Mouse (Mus musculus) lung, embryonic 15.5 days (tissue): ENCODE data around the gene Dscam. TPM values are rescaled to one million over a fixed set of nuclear protein-coding genes. Genes with fewer than 3 reads are reported as not detected.

ENCODE experiments used
- ATAC-seq: fragments of 200-750 bp; cut with Nextera tagmentation; 2 replicates; pipeline ENCODE4 v1.8.0; 2017; ENCODE audit warnings: moderate number of reproducible peaks, borderline replicate concordance; ENCODE audit not compliant: low FRiP score, low TSS enrichment; ENCODE audit errors: extremely low read depth
- H3K27ac ChIP-seq: fragments of 300-500 bp; sonication (generic); 2 replicates; pipeline ENCODE4 v1.5.1; 2015; ENCODE audit warnings: moderate library complexity, mild to moderate bottlenecking, inconsistent platforms
- H3K27me3 ChIP-seq: fragments of 300-500 bp; sonication (generic); 2 replicates; pipeline ENCODE4 v1.6.1; 2015; ENCODE audit warnings: inconsistent platforms
- H3K36me3 ChIP-seq: fragments of 300-500 bp; sonication (generic); 2 replicates; pipeline ENCODE4 v1.6.1; 2015; ENCODE audit warnings: inconsistent platforms
- H3K4me1 ChIP-seq: fragments of 300-500 bp; sonication (generic); 2 replicates; pipeline ENCODE4 v1.6.1; 2015; ENCODE audit warnings: inconsistent platforms
- H3K4me2 ChIP-seq: fragments of 300-500 bp; sonication (generic); 2 replicates; pipeline ENCODE4 v1.6.1; 2015; ENCODE audit warnings: inconsistent platforms, mild to moderate bottlenecking, moderate library complexity
- H3K4me3 ChIP-seq: fragments of 300-500 bp; sonication (generic); 2 replicates; pipeline ENCODE4 v1.5.1; 2015; ENCODE audit warnings: mild to moderate bottlenecking, inconsistent platforms
- H3K9ac ChIP-seq: fragments of 300-500 bp; sonication (generic); 2 replicates; pipeline ENCODE4 v1.6.1; 2015; ENCODE audit warnings: inconsistent platforms
- H3K9me3 ChIP-seq: fragments of 300-500 bp; sonication (generic); 2 replicates; pipeline ENCODE4 v1.6.1; 2016; ENCODE audit warnings: inconsistent platforms
- WGBS: fragments of 180-500 bp; shearing (Covaris S2); methylation state at CpG from one replicate; pipeline ENCODE4 v1.1.7; 2015; 5-methylcytosine and 5-hydroxymethylcytosine counted together
- polyA plus RNA-seq: library from polyadenylated mRNA; unstranded; fragments of >200 nt; fragmentation: Nextera tagmentation; extraction: Ambion mirVana; gene quantifications from 2 replicates; pipeline ENCODE4 v1.2.1, GENCODE M21; 2015

Gene Dscam
- polyA plus RNA-seq, 1 experiment from 2014 or later, result not detected

DNA sequence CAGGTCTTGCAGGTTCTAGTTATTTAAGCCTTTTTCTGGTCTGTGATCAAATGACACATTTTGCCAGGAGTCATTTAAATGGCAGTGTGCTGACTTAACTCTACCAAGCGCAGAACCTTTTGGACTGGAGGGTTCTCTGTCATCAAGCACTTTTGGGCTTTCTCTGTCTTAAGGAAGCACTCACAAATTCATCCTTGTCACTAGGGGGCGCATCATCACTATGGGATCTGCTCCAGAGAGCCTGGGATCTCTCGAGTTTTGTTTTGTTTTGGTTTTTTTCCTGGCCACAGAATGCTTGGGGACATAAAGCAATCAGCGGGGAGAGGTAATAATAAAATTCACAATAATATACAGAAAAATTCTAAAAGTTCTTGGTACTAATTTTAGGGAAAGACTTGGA, 486.0 kb downstream of the Dscam start:
- Histone ChIP-seq H3K4me2 (no peak overlapping the region), H3K27ac (no peak overlapping the region), H3K9ac (no peak overlapping the region), H3K4me1 (no peaks in the 10 kb centered on the region), H3K36me3 (no peaks in the 10 kb centered on the region), H3K27me3 (no peaks in the 10 kb centered on the region), H3K9me3 (no peaks in the 10 kb centered on the region), H3K4me3 (no peak overlapping the region)
- no peak; the same call in 1 of the 2 replicates for ATAC-seq
- WGBS, result 16% methylated on average over 4 of the region's 4 CpGs

GRCm38 (mm10) chr16:96682289-96682972, 488.1 kb downstream of the Dscam start:
- no peaks in the 10 kb centered on the region for H3K27me3 ChIP-seq
- no peak overlapping the region for H3K27ac ChIP-seq
- H3K4me1 ChIP-seq, result no peaks in the 10 kb centered on the region
- H3K9me3 ChIP-seq, result no peaks in the 10 kb centered on the region
- no peak overlapping the region for H3K9ac ChIP-seq
- H3K4me2 ChIP-seq, result no peak overlapping the region
- no peaks in the 10 kb centered on the region for H3K36me3 ChIP-seq
- no peak overlapping the region for H3K4me3 ChIP-seq
- 62% methylated on average over 5 of the region's 5 CpGs for WGBS
- no peak for ATAC-seq

GRCm38 (mm10) chr16:96679981-96680380, 490.6 kb downstream of the Dscam start:
- H3K4me2 ChIP-seq, result no peak overlapping the region
- WGBS, result 71% methylated on average over 8 of the region's 8 CpGs
- ATAC-seq, result no peak

DNA sequence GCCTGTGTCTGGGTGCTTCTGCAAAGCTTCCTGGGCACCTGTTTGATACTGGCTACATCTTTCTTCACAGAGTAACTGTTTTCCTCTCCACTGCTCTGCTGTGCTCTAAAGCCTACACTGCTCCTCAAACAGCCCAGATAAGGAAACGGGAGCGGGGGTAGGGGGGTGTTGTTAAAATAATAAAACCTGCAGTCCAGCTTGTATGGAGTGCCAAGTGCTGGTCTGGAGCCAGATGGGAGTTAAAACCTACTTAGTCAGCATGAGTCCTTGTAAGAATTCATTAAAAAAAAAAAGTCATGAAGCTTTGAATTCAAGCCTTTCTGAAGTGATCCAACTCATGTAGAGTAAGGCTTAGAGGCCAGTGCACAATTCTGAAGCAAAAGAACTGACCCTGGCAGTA, 493.1 kb downstream of the Dscam start:
- Histone ChIP-seq H3K9me3 (no peaks in the 10 kb centered on the region), H3K4me1 (no peaks in the 10 kb centered on the region), H3K4me2 (no peak overlapping the region), H3K27ac (no peak overlapping the region), H3K27me3 (no peaks in the 10 kb centered on the region), H3K9ac (no peak overlapping the region), H3K4me3 (no peak overlapping the region), H3K36me3 (no peaks in the 10 kb centered on the region)
- WGBS, result 24% methylated on average over 2 of the region's 2 CpGs
- no peak for ATAC-seq

More at GRCm38 (mm10) chr16:96679981-96680380, 490.6 kb downstream of the Dscam start:
- Histone ChIP-seq H3K4me3 (no peak overlapping the region), H3K27ac (no peak overlapping the region), H3K27me3 (no peaks in the 10 kb centered on the region), H3K36me3 (no peaks in the 10 kb centered on the region), H3K9me3 (no peaks in the 10 kb centered on the region), H3K4me1 (no peaks in the 10 kb centered on the region), H3K9ac (no peak overlapping the region)

DNA sequence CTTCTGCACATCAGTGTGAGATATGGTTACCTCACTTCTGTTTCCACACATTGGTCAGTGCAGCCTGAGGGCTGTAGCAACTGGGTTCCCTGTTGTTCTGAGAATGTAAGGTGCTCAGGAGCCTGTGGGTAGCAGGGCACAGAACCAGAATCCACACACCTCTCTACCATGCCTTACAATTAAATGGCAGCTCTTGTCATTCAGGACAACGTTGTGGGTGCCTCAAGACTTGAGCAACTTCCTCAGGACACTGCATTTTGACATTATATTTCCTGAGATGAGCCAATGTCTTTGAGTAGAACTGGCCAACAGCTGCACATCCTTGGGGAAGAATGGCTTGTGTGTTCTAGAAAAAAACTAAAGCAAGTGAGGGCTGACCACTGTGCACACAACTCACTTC, 493.9 kb downstream of the Dscam start:
- no peak for ATAC-seq
- H3K4me2 ChIP-seq, result no peak overlapping the region
- no peaks in the 10 kb centered on the region for H3K27me3 ChIP-seq
- H3K4me1 ChIP-seq, result no peaks in the 10 kb centered on the region
- H3K9me3 ChIP-seq, result no peaks in the 10 kb centered on the region
- no peaks in the 10 kb centered on the region for H3K36me3 ChIP-seq
- no peak overlapping the region for H3K9ac ChIP-seq
- WGBS, result 72% methylated on average over 1 of the region's 1 CpGs
- H3K27ac ChIP-seq, result no peak overlapping the region
- H3K4me3 ChIP-seq, result no peak overlapping the region

GRCm38 (mm10) chr16:96673191-96673847, 497.2 kb downstream of the Dscam start:
- Histone ChIP-seq H3K4me2 (no peak overlapping the region), H3K27me3 (no peaks in the 10 kb centered on the region), H3K36me3 (no peaks in the 10 kb centered on the region), H3K27ac (no peak overlapping the region), H3K9ac (no peak overlapping the region), H3K9me3 (no peaks in the 10 kb centered on the region), H3K4me1 (no peaks in the 10 kb centered on the region), H3K4me3 (no peak overlapping the region)
- 76% methylated on average over 25 of the region's 25 CpGs for WGBS
- no peak for ATAC-seq

DNA sequence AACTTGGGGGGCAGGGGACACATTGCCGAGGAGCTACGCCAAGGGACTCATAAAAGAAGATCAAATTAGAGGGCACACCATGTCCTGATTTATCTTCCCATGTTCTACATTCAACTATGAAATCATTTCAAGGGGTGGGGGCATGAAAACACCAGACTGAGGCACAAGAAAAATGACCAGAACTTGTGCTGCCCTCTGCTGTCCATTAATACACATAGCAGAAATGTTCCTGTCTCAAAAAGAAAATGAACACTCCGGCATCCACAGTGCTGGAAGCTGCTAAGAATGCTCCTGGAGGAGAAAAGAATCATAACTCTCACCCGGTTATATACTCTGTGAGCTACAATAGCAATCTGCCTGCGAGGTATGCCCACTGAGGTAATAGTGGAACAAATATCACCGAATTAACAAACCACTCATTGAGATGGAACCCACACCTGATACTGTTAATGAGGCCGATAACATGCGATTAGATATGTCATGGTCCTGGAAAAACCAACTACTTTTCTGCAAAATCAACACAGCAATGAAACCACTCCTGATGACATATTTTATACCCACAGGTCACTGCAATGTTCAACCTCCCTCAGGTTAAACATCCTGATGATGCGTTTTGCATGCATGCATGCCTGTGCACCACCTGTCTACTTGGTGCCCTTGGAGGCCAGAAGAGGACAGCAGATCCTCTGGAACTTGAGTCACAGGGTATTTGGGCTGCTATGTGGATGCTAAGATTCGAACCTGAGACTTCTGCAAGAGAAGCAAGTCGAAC, 498.8 kb downstream of the Dscam start:
- Histone ChIP-seq H3K27me3 (no peaks in the 10 kb centered on the region), H3K27ac (no peak overlapping the region), H3K4me3 (no peak overlapping the region), H3K4me2 (no peak overlapping the region), H3K9me3 (no peaks in the 10 kb centered on the region), H3K4me1 (no peaks in the 10 kb centered on the region), H3K9ac (no peak overlapping the region), H3K36me3 (no peaks in the 10 kb centered on the region)
- 57% methylated on average over 11 of the region's 11 CpGs for WGBS
- ATAC-seq, result no peak

GRCm38 (mm10) chr16:96669706-96670105, 500.8 kb downstream of the Dscam start:
- 41% methylated on average over 5 of the region's 5 CpGs for WGBS

GRCm38 (mm10) chr16:96668478-96668877, 502.1 kb downstream of the Dscam start:
- WGBS, result 76% methylated on average over 1 of the region's 1 CpGs
- ATAC-seq, result no peak
- no peak overlapping the region for H3K4me3 ChIP-seq
- no peaks in the 10 kb centered on the region for H3K36me3 ChIP-seq
- H3K4me2 ChIP-seq, result no peak overlapping the region
- H3K9ac ChIP-seq, result no peak overlapping the region
- H3K27me3 ChIP-seq, result no peaks in the 10 kb centered on the region
- no peaks in the 10 kb centered on the region for H3K4me1 ChIP-seq
- H3K9me3 ChIP-seq, result no peaks in the 10 kb centered on the region
- H3K27ac ChIP-seq, result no peak overlapping the region

More at GRCm38 (mm10) chr16:96669706-96670105, 500.8 kb downstream of the Dscam start:
- no peak overlapping the region for H3K9ac ChIP-seq
- no peaks in the 10 kb centered on the region for H3K36me3 ChIP-seq
- H3K27ac ChIP-seq, result no peak overlapping the region
- H3K4me3 ChIP-seq, result no peak overlapping the region
- H3K27me3 ChIP-seq, result no peaks in the 10 kb centered on the region
- ATAC-seq, result no peak
- no peaks in the 10 kb centered on the region for H3K9me3 ChIP-seq
- H3K4me1 ChIP-seq, result no peaks in the 10 kb centered on the region
- no peak overlapping the region for H3K4me2 ChIP-seq

DNA sequence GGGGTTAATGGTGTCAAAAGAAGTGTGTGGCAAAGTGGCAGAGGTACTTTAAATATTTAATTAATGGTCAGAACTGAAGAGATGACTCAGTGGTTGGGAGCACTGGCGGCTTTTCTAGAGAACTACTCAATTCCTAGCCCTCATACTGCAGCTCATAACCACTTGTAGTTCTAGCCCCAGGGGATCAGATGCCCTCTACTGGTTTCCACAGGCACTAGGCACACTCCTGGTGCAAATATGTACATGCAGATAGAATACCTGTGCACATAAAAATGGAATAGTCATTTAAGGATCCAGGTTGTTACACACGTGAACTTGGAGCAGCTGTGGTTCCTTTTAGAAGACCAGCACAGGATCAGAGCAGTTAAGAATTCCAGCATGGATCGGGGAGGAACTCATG, 509.5 kb downstream of the Dscam start:
- no peaks in the 10 kb centered on the region for H3K9me3 ChIP-seq
- ATAC-seq, result no peak
- no peaks in the 10 kb centered on the region for H3K36me3 ChIP-seq
- H3K27ac ChIP-seq, result no peak overlapping the region
- no peaks in the 10 kb centered on the region for H3K27me3 ChIP-seq
- H3K4me3 ChIP-seq, result no peak overlapping the region
- WGBS, result 71% methylated on average over 3 of the region's 3 CpGs
- H3K4me2 ChIP-seq, result no peak overlapping the region
- H3K9ac ChIP-seq, result no peak overlapping the region
- no peaks in the 10 kb centered on the region for H3K4me1 ChIP-seq

DNA sequence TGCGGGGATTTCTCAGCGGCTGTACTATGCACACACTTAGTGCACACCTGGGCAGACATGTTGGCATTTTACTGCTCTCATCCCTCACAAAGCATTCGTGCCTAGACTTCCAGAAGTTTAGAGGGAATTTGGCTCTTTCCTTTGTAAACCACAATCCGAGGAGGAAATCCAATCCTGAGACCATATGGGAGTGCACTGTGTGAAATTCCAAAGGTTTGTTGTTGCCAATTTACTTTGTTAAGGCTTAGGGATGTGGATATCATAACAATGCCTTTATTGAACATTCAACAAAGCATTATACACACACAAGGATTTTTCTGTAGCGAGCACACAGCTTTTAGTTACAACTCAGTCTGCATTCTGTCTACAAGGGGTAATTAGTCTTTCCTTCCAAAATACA, 511.3 kb downstream of the Dscam start:
- Histone ChIP-seq H3K36me3 (no peaks in the 10 kb centered on the region), H3K27me3 (no peaks in the 10 kb centered on the region), H3K9me3 (no peaks in the 10 kb centered on the region), H3K27ac (no peak overlapping the region), H3K9ac (no peak overlapping the region), H3K4me2 (no peak overlapping the region), H3K4me1 (no peaks in the 10 kb centered on the region), H3K4me3 (no peak overlapping the region)
- WGBS, result 53% methylated on average over 5 of the region's 5 CpGs
- ATAC-seq, result no peak

DNA sequence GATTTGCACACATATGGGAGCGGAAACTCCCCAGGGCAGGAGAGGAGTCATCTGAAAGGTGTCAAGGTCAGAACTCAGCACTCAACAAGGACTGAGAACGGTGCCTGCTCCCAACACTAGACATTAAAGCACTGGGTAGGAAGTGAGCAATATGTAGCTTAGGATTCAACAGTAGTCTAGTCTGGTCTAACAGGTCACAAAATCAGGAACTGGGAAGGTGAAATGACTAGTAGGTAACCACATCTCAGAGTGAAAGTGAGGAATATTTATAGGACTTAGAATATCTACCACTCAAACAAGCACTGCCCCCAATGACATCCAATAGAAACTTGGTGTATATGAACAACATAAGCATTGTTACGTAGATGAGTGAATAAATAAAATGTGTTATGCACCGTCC, 515.0 kb downstream of the Dscam start:
- no peak overlapping the region for H3K4me2 ChIP-seq
- no peak overlapping the region for H3K9ac ChIP-seq
- no peak overlapping the region for H3K4me3 ChIP-seq
- H3K27ac ChIP-seq, result no peak overlapping the region
- H3K36me3 ChIP-seq, result no peaks in the 10 kb centered on the region
- ATAC-seq, result no peak
- no peaks in the 10 kb centered on the region for H3K27me3 ChIP-seq
- 86% methylated on average over 4 of the region's 4 CpGs for WGBS
- H3K4me1 ChIP-seq, result no peaks in the 10 kb centered on the region
- no peaks in the 10 kb centered on the region for H3K9me3 ChIP-seq
